Mouse (Mus musculus) heart, adult 2 months (tissue): ENCODE results near the gene Gzmb.

Source experiments
- CTCF ChIP-seq: fragments of 200-600 bp; IDR thresholded peaks from 2 replicates; pipeline ENCODE4 v1.8.1; 2022; ENCODE audit warnings: antibody characterized with exemption, mild to moderate bottlenecking, moderate library complexity
- EP300 ChIP-seq: fragments of 200-500 bp; IDR thresholded peaks from 2 replicates; pipeline ENCODE4 v1.6.1; 2011; ENCODE audit warnings: low read depth, low read length, control low read depth; ENCODE audit not compliant: insufficient read depth
- POLR2A ChIP-seq: fragments of 200-500 bp; IDR thresholded peaks from 2 replicates; pipeline ENCODE4 v1.6.1; 2011; ENCODE audit warnings: mild to moderate bottlenecking, low read depth, low read length, control low read depth; ENCODE audit not compliant: insufficient read depth

DNA sequence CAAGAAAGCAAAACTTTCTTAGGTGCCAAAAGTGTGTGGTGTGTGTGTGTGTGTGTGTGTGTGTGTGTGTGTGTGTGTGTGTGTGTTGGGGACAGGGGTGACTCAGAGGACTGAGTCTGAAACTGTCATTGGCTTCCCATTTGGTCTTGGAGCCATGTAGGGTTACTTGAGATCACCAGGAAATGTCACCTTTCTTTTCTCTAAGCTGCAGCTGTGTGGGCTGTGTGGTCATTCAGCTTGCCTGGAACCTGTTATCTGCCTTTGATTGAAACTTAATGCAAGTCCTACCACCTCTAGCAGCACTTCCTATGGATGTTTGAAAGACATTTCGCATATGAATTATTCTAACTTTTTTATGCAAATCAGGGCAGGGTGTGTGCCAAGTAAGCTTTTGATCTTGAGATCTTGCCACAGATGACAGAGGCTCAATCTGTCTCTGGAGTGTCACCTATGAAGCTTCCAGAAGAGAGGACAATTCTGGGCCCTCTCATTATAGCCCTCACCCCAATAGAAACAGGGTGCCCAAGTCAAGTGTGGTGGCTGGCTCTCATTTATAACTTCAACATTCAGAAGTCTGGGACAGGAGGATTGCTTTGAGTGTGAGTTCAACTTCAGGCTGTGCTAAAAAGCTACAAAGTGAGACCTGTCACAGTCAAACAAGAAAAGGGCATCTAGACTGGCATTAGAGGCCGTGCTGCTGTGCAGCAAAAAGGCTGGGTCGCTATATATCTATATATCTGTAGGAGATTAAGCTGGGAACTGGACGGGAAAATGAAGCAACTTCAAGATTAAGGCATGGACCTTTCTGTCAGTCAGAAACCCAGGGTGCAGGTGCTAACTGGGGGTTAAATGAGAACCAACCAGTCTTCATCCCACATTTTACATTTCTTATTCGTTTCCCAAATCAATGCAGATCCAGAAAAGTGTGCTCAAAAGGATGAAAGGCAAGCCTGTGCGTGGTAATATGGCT is 22.6 kb upstream of the Gzmb start:
- TF ChIP-seq POLR2A (no peak), CTCF (no peak), EP300 (no peak)
